Mouse (Mus musculus) lung, adult 2 months (tissue): ENCODE results near the gene Snx29.

Source experiments
- CTCF ChIP-seq: fragments of 200-500 bp; IDR thresholded peaks from 2 replicates; pipeline ENCODE4 v1.5.1; 2011; ENCODE audit warnings: mild to moderate bottlenecking, low read length, control low read depth; ENCODE audit not compliant: insufficient read depth
- POLR2A ChIP-seq: fragments of 200-500 bp; IDR thresholded peaks from 2 replicates; pipeline ENCODE4 v1.6.1; 2011; ENCODE audit warnings: low read depth, mild to moderate bottlenecking, control low read depth, low read length, borderline replicate concordance; ENCODE audit errors: extremely low read depth

- no peak for TF ChIP-seq CTCF
- no peak for TF ChIP-seq POLR2A
Observed at GRCm38 (mm10) chr16:11444626-11445025, 121.9 kb downstream of the Snx29 start.
